Mouse (Mus musculus): ENCODE data around the gene Aurka.

DNA sequence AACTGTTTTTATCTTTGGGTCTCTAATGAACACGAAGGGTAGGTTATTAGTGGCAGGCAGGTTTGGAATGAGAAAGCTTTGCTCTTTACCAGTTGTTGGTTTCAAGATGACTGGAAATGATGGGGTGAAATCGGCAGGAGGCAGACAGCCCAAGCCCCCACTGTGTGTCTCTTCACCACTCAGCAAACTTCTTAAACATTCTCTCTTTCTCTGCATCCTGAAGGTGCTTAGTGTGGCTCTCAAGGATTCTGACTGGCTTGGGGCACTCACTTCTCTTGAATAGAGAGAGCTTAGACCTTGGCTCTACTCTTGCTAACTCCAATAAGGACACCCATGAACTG is 23.7 kb upstream of the Aurka start:
- TF ChIP-seq CHD2 (IDR thresholded peaks at IDR 0.05; ENCODE audit: low read depth, low read length) (no peak), MAFK (IDR thresholded peaks at IDR 0.05; ENCODE audit: insufficient read depth, low read depth, low read length) (no peak)
